Mouse (Mus musculus): ENCODE measurements around the gene Abracl. TPM values are rescaled to one million over a fixed set of nuclear protein-coding genes. Genes with fewer than 3 reads are reported as not detected.

Abracl gene
- 100 to 1,000 TPM; 119 to 123 TPM for total RNA-seq (2023)

GRCm38 (mm10) chr10:18022741-18023347, at the start of gene Abracl:
TSS of gene Abracl (minus strand) at chr10:18023288.

GRCm38 (mm10) chr10:18055696-18056390, 32.8 kb upstream of the Abracl start, which contains the start of gene Reps1:
TSS of gene Reps1 (plus strand) at chr10:18055861.

Other genes starting within 250 kb of the Abracl start
- gene Txlnb, start 227.1 kb downstream of the Abracl start, total RNA-seq (2023): under 1 TPM; 0.44 to 0.51 TPM
- gene Heca, start 75.2 kb downstream of the Abracl start, total RNA-seq (2023): 10 to 100 TPM; 43.2 to 44.1 TPM
- 10 to 100 TPM; 50.4 to 59.6 TPM for gene Reps1, start 32.6 kb upstream of the Abracl start, total RNA-seq (2023)
- not detected for gene Ect2l, start 187.6 kb upstream of the Abracl start, total RNA-seq (2023)
- 1 to 10 TPM; 6.6 to 8.9 TPM for gene Ccdc28a, start 211.7 kb upstream of the Abracl start, total RNA-seq (2023)

Data from neutrophil, adult 59 days (primary cell).